Mouse (Mus musculus): Measurements from ENCODE around the gene Ap2s1.
"Not testable (repeated sequence)": the region's sequence is repeated elsewhere in the genome, so short reads cannot be mapped to it uniquely, and the experiment has no call there.

Gene Ap2s1

DNA sequence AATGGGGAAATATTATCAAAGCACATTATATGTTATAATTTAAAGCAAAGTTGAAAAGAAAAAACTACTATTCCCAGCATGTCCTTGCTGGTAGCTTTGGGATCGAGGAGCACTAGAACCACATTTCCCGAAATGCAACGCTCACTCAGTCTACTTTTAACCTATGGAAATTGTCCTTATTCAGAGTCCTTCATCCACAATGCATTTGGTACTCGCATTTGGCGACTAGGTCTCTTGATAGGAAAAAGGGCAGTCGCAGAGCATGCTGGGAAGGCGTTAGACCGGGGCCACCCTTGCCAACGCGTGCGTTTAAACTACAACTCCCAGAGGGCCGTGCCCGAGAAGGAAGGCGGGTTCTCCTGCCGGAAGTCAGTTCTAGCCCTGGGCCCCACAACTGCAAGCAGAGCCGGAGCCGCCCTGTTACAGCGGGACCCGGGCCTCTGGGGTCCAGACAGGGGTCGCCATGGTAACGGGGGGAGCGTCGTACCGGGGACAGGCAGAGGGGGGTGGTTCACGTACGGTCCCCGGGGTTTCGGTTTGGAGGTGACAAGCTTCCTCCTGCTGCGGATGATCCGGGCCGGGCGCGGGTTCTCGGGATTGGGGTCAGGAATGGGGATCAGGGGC is at the start of gene Ap2s1:
Gene Ap2s1, plus strand, starts transcription at position 338 of the 624 bp plus-strand sequence.
- peak; percentile 95 for DNase-seq

DNA sequence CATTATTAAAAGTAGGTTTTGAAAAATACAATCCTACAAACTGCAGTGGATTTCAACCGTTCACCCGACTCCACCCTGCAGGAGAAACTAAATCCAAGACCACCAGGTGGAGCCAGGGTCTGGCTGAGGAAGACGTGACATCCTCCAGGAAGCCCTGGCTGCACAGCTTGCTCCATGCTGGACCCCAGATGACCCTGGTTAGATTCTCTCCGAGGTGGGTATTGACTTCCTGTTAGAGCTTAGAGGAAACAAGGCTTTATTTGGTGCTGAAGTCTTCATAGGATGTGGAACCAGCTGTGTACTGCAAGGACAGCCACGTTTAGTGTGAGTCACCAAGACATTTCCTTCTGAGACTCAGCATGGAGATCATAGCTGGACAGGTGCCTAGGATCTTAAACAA is 49.0 kb upstream of the Ap2s1 start:
- DNase-seq: no peak

DNA sequence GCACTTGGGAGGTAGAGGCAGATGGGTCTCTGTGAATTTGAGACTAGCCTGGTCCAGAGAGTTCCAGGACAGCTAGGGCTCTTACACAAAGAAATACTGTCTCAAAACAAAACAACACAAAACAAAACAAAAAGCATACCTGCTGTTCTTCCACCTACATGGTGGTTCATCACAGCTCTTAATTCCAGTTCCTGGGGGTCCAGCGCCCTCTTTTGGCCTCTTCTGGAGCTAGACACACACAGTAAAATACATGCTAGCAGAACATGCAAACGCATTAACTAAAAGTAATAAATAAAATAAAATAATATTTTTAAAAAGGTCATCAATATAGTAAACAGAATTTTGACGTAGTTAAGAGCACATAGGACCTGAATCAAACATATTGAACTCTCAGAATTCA is 43.2 kb upstream of the Ap2s1 start:
- peak; percentile 70 for DNase-seq

DNA sequence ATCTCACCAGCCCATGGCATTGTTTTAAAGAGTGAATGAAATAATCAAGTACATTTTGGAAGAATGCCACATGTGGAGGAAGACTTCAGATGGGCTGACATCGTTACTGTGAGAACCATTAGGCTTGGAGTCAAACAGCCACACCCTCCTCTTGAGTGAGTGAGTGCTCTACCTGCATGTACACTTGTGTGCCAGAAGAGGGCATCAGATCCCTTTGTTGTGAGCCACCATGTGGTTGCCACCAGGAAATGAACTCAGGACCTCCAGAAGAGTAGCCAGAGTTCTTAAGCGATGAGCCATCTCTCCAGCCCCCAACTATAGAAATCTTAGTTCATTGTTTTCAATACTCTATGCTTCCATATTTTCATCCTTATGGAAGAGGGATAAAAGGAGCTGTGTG is 39.2 kb upstream of the Ap2s1 start:
- peak; percentile 29 for DNase-seq

DNA sequence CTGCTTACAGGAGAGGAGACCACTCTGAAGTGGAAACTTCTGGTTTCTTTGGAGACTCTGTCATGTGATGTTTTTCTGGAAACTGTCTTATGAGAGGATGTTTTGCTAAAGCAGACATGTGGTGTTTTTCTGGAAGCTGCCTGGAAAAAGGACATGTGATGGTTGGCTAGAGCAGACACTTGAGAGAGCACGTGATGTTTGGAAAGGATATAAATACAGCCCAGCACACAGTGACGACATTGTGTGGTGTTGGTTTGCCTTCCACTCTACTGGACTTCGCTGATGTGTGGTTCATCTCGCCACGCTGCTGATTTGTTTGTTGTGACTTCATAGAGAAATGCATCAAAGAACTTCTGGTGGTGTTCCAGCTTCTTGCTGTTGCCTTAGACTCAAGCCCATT is 37.6 kb upstream of the Ap2s1 start:
- no peak for DNase-seq

DNA sequence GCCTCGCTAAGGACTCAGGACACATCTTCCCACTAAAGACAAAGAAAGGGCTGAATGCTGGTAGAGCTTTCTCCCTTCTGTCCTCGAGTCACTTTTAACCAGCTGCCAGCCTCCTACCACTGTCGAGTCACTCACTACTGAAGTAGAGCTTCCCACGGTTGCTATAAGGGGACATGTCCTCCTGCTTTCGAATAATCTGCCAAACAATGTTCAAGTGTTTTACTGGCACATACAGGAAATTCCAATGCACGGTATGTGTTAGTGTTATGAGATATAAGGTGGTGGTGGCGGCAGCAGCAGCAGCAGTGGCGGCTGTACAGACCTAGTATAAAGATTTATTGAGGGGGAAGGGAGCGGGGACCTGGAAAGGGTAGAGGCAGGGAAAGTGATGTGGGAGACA is 31.8 kb upstream of the Ap2s1 start:
- no peak for DNase-seq

DNA sequence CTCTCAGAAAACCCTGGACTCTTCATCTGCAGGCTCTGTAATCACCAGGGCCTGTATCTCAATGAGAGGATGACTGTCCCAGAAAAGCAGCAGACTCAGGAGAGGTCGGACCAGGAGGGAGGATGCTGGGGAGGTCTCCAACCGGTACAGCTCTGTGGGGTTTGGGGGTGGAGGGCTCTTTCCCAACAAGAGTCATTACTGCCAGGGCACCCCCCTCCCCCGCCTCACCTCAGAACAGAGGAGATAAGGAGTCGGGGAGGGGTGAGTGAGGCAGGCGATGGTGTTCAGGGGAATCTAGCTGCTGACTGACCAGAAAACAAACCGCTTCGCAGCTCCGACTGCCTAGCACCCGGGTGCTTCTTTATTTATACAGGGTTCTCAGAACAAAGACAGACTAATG is 30.0 kb upstream of the Ap2s1 start:
- DNase-seq: no peak

DNA sequence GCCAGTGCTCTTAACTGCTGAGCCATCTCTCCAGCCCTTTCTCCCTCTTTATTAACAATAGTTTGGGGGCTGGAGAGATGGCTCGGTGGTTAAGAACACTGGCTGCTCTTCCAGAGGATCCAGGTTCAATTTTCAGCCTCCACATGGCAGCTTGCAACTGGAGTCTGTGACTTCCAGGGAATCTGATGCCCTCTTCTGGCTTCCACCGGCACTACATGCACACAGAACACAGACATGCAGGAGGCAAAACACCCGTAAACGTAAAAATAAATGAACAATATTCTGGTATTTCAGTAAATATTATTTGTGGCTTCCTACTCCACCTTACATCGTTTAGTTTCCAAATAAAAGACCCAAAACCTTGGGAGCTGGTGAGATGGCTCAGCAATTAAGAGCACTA is 27.6 kb upstream of the Ap2s1 start:
- DNase-seq: no peak

DNA sequence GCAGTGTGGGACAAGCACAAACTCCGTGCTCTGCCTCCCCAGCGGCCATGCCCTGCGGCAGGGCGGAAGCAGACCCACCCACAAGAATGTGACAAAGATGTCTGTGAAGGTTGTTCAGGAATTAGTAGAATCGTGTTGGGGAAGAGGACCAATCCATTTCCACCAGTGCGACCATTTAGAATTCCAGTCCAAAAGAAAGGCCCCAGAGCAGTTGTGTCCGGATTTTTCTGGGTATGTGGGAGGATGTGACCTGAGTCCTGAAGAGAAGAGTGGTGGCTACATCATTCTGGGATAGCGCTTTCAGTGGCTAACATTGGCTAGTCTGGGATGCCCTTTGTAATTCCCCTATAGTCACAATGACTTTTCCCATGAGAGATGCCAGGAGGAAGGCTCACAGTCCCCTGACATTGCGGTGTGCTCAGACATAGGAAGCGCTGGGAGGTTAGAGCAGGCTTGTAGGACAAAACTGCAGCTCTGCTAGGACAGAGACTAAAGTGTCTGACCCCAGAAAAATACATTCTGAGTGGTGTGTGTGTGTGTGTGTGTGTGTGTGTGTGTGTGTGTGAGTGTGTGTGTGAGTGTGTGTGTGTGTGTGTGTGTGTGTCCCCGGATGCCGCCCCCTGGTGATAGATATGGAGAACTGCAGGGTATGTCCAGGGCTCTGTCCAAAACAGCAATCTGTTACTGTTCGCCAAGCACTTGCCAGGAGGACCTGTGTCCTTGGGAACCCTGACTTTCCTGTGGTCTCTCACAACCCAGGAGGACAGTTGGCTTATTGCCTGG is 25.4 kb upstream of the Ap2s1 start:
- no peak for DNase-seq

DNA sequence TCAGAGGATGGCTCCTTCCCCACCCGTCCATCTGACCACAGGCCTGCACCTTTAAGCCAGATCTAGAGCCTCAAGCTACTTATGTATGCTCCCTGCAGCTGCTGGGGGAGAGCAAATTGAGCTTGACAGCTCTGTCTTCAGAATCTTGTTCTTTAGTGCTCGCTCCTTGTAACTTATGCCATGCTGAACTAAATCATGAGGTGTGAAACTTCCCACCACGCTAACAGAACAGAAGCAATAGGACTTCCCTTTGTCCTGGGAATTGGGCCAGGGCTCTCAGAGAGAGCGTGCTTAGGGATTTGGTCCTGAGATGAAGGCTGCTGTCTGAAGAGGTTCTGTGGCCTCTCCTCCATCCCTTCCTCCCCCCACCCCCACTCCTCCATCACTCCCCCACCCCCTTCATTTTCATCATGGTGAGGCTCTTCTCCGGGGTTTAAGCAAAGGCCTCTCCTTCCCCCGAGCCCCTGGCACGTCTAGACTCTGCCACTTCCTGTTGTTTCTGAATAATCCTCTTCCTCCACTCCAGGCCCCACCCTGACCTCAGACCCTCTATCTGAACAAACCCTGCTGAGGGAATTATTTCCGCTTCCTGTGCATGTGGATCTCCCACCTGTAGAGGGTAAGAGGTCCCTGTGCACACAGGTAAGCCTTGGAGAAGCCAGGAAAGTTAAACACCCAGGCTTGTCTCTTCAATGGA is 21.6 kb upstream of the Ap2s1 start:
- DNase-seq: peak; percentile 30

DNA sequence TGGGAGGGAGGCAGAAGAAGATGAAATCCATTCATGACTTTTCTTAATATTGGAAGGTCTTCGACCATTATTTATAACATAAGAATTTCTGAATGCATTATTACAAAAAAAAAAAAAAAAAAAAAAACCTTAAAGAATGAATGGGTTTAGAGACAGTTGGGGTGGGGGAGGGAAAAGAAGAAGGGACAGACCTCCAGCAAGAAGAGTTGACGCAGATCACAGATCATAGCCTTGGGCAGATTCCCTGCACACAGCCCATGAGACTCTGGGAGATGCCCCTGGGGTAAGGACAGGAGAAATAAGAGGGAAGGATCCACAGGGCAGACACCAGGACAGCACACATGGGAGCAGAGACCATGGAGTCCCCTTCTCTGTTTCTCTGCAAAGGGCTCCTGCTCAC is 16.6 kb upstream of the Ap2s1 start, which contains the start of gene Ceacam9:
Gene Ceacam9, plus strand, starts transcription at position 301 of the 400 bp plus-strand sequence.
- no peak for DNase-seq

DNA sequence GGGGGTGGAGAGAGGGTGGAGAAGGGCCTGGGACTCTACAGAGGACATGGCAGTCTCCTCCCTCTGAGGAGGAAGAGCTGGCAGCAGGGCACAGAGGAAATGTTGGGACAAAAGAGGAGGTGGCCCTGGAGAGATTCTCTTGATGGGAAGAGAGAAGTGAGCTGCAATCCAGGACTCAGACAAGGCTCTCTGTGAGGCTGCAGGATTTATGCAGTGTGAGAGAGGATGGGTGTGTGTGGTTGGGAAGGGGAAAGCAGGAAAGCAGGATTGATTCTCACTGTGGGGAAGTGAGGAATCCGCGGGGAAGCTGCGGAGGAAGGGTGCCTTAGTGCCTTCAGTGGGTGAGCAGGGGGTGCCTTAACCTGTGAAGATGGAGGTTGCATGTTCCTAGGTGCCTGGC is 15.7 kb upstream of the Ap2s1 start:
- not testable (repeated sequence) for DNase-seq

DNA sequence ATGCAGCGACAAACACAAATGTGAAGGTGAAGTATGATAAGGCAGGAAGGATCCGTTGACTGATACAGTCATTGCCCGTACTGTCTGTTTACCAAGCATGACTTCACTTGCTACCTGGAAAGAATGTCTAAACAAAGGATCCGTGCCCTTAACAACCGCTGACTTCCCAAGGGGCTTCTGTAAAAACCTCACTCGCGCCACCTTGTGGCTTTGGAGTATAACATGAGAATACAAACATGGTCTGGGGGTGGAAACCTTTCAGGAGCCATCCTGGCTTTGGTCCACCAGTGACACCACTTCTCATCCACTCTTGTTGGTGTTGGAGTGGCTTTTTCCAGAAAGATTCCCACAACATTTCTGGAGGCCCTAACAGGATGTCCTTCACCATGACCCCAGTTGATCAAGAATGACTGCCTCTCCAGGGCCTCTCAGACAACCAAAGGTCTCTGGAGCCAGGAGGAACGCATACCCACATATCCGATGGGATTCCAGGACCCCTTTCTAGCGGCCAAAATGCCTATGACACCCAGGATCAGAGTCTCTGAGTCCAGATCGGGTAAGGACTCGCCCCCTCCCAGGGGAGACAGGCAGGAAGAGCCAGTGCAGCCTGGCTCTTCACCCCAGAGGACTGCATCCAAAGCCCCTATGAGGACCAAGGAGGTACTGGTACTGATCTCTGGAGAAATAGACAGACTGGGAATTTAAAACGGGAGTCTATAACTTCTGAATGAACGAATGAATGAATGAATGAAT is 9.4 kb upstream of the Ap2s1 start:
- DNase-seq: peak; percentile 76

DNA sequence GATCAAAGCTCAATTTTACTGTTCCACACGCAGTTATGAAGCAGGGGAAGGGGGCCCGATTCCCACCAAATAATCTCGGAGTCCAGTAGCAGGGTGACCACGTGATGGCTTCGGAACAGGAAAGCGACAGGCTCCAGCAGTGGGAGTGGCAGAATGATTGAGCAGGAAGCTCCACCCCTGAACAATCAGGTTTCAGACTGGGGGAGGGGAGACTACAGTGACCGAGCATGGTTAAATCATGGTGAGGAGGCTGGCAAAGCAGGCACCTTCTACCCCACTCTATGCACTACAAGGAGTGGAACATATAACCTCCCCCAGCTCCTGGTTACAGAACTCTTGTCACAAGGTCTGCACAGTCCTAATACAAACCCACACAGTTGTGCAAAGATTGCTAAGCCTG is 8.6 kb upstream of the Ap2s1 start:
- DNase-seq: peak; percentile 16

DNA sequence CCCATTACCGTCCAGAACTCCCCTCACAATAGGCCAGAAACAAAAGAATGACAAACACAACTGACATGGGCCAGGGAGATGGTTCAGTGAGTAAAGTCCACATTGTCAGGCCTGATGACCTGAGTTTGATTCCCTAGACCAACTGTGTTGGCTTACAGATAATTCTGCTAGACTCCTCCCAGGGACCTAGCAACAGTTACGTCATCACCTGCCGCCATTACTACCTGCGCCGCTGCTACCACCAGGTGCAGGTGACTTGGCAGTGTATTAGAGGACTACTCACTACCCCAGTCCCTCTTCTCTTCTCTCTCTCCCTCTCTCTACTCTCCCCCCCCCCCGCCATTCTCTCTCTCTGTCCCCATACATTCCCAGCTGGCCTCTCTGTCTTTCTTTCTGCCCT is 7.4 kb upstream of the Ap2s1 start:
- DNase-seq: no peak

DNA sequence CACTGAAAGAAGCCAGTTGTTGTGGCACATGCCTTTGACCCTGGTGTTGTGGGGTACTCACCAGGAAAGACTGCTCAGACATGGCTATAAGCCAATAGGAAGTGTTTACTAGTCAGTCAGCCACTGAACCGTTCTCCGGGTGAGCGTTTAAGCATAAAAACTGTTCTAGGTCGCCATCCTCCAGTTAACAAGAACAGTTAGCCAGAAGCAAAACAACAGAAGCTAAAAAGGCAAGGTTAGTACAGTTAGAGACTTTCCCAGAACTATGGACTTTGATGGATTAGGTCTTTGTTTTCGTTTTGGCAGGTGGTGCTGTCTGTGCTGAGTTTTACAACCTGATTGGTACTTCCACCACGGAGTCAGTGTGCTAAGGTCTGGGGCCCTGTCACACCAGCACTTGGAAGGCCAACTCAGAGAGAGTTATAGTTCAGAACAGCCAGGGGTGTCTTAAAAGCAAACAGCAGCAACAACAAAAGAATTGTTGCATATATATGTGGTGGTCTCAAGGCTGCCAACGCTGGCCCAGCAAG is 6.3 kb upstream of the Ap2s1 start:
- no peak for DNase-seq

DNA sequence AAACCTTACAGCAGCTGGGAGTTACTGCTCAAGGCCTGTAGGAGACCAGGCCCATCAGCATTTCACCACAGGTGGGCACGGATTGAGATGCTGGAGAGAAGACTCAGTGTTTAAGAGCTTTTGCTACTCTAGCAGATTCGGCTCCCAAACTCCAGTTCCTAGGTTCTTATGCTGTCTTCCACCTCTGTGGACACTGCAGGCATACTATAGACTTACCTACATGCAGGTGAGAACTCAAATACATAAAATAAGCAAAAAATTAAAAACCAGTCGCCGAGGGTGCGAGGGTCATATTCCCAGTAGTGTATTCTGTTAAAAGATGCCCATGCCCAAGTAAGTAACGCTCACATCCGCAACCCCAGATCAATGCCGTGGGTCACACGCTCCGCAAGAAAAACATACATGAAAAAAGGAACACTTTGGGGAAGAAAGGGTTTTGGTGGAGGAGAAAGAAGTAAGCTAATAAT is 571 bp upstream of the Ap2s1 start:
- DNase-seq: no peak

DNA sequence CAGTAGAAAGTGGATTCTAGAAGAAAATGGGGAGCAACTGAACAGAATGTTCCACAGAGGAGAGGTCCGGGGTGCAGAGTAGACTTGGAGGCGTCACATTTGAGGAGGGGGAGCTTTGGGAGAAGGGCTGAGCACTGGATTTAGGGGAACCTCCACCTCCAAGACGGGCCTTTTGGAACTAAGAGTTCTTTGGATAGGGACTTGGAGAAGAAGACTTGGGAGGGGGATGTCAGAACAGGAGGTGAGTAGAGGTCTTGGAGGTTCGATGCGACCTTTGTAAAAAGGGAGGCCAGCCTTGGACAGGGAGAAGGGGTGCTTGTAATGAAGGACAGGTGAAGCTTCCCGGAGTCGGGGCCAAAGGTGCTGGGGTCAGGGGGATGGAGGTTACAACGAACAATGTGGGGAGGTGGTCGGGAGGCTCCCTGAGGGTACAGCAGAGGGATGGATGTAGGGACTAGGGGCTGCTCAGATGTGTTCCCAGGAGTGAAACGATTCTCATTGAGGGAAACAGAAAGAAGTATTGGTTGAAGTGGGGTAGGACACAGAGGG is 920 bp downstream of the Ap2s1 start:
- DNase-seq: no peak

DNA sequence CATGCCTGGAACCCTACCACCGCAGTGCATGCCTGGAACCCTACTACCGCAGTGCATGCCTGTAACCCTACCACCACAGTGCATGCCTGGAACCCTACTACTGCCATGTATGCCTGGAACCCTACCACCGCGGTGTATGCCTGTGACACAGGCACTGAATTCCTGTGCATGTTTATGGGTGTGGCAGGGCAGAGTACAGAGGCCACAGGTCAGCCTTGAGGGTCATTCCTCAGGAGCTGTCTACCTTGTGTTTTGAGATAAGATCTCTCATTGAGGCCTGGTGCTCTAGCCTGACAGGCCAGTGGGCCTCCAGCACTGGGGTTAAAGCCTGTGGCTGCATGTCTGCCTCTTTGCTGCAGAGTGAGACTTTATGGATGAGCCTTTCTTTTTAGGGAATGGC is 7.2 kb downstream of the Ap2s1 start:
- DNase-seq: no peak

DNA sequence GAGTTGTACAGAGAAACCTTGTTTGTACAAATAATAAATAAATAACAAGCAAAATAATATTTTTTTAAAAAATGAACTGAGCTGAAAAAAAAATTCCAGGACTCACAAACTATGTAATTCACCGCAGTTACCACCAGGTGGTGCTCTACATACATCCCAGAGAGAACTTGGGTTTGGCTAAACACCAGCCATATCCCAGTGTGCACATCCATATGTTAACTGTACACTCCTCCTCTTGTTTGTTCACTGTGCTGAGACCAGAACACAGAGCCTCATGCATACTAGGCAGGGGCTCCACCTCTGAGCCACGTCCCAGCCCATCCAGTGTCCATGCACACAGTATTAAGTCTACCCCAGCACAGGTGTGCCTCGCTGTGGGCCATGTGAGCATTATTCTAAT is 7.9 kb downstream of the Ap2s1 start:
- peak; percentile 59 for DNase-seq

DNA sequence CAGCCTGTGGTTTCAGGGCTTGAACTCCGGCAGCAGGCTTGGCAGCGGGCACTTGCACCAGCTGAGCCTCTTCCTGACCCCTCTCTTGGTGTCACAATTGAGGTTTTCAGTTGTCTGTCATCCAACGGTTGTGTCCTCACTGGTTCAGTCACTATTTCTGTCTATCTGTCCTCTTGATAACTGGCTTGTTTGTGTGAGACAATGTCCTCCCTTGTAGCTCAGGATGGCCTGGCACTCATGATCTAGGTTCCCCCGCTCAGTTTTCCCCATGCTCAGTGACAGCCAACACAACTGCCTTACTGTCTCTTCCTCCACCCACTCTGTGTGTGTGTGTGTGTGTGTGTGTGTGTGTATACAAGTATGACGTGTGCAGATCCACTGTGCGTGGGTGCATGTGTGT is 9.4 kb downstream of the Ap2s1 start:
- DNase-seq: no peak

DNA sequence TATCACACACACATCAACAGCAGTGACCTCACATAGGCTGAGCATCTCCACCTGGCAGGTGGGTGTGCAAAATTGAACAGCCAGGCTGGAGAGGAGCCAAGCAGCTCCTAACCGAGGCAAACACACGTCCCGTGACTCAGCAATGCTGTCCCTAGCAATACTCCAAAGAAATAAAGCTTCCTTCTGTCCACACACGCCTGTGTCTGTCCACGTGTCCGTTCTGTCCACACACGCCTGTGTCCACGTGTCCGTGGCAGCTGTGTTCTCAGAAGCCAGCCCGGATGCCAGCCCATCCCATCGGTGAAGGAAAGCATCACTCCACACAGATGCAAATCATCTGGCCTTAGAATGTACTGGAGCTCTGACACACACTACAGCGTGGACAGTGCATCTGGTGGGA is 13.8 kb downstream of the Ap2s1 start:
- no peak for DNase-seq
